Mouse (Mus musculus): ENCODE measurements around the gene Irak2. TPM values are rescaled to one million over a fixed set of nuclear protein-coding genes. Genes with fewer than 3 reads are reported as not detected.

Gene Irak2
- polyA plus RNA-seq (2015; fragmentation: Nextera tagmentation; extraction: Ambion mirVana) = 0.99 and 1.3 TPM in 2 replicates

GRCm38 (mm10) chr6:113638302-113639040 lies at the start of gene Irak2:
Gene Irak2 (plus strand): TSS chr6:113638467.
- Histone ChIP-seq H3K36me3 (peaks cover 7% of the 10 kb centered on the region), H3K4me3 (replicated peaks) (peak within 1 kb of the TSS; percentile 45)
- 10% methylated on average over 37 of the region's 37 CpGs for WGBS

GRCm38 (mm10) chr6:113592637-113593036 lies 45.6 kb upstream of the Irak2 start:
- 92% methylated on average over 2 of the region's 2 CpGs for WGBS

More at GRCm38 (mm10) chr6:113638302-113639040, at the start of gene Irak2:
- Histone ChIP-seq H3K4me1 (replicated peaks) (0 out of 2 replicates have a peak, but pooled peaks cover 2% of the 10 kb centered on the region), H3K9ac (replicated peaks) (peak within 1 kb of the TSS; percentile 67), H3K27ac (no peak within 1 kb of the TSS), H3K4me2 (replicated peaks) (peak within 1 kb of the TSS; percentile 65), H3K27me3 (no peaks in the 10 kb centered on the region), H3K9me3 (no peaks in the 10 kb centered on the region)
- ATAC-seq = peak; percentile 95

GRCm38 (mm10) chr6:113597945-113598344 lies 40.3 kb upstream of the Irak2 start:
- H3K36me3 ChIP-seq = no peaks in the 10 kb centered on the region
- no peak overlapping the region for H3K9ac ChIP-seq (replicated peaks)
- no peak overlapping the region for H3K4me3 ChIP-seq (replicated peaks)
- H3K4me1 ChIP-seq (replicated peaks) = peaks cover 5% of the 10 kb centered on the region
- H3K27me3 ChIP-seq = no peaks in the 10 kb centered on the region
- ATAC-seq = no peak
- no peak overlapping the region for H3K27ac ChIP-seq
- no peak overlapping the region for H3K4me2 ChIP-seq (replicated peaks)
- WGBS = 88% methylated on average over 4 of the region's 4 CpGs
- H3K9me3 ChIP-seq = no peaks in the 10 kb centered on the region

More at GRCm38 (mm10) chr6:113592637-113593036, 45.6 kb upstream of the Irak2 start:
- H3K27ac ChIP-seq = no peak overlapping the region
- no peaks in the 10 kb centered on the region for H3K36me3 ChIP-seq
- no peak overlapping the region for H3K4me2 ChIP-seq (replicated peaks)
- no peak overlapping the region for H3K4me3 ChIP-seq (replicated peaks)
- no peak for ATAC-seq
- no peak overlapping the region for H3K9ac ChIP-seq (replicated peaks)
- no peaks in the 10 kb centered on the region for H3K27me3 ChIP-seq
- no peaks in the 10 kb centered on the region for H3K4me1 ChIP-seq (replicated peaks)
- H3K9me3 ChIP-seq = no peaks in the 10 kb centered on the region

GRCm38 (mm10) chr6:113599833-113600232 lies 38.4 kb upstream of the Irak2 start:
- H3K9me3 ChIP-seq = no peaks in the 10 kb centered on the region
- H3K4me2 ChIP-seq (replicated peaks) = no peak overlapping the region
- WGBS = 77% methylated on average over 5 of the region's 5 CpGs
- no peak overlapping the region for H3K27ac ChIP-seq
- no peak overlapping the region for H3K4me3 ChIP-seq (replicated peaks)
- H3K9ac ChIP-seq (replicated peaks) = no peak overlapping the region
- no peaks in the 10 kb centered on the region for H3K27me3 ChIP-seq
- H3K36me3 ChIP-seq = no peaks in the 10 kb centered on the region
- H3K4me1 ChIP-seq (replicated peaks) = peaks cover 5% of the 10 kb centered on the region
- ATAC-seq = no peak

GRCm38 (mm10) chr6:113600543-113601139 lies 37.6 kb upstream of the Irak2 start, which contains the start of gene Fancd2os:
Gene Fancd2os (minus strand): TSS chr6:113600715.
- H3K4me2 ChIP-seq (replicated peaks) = 0 out of 2 replicates have a peak within 1 kb of the TSS, but pooled peaks have one; percentile 5
- H3K4me3 ChIP-seq (replicated peaks) = no peak within 1 kb of the TSS
- H3K27ac ChIP-seq = no peak within 1 kb of the TSS
- WGBS = 35% methylated on average over 23 of the region's 23 CpGs
- 0 out of 2 replicates have a peak within 1 kb of the TSS, but pooled peaks have one; percentile 11 for H3K9ac ChIP-seq (replicated peaks)
- no peaks in the 10 kb centered on the region for H3K36me3 ChIP-seq
- no peak for ATAC-seq
- H3K9me3 ChIP-seq = no peaks in the 10 kb centered on the region
- peaks cover 10% of the 10 kb centered on the region for H3K4me1 ChIP-seq (replicated peaks)
- H3K27me3 ChIP-seq = no peaks in the 10 kb centered on the region

GRCm38 (mm10) chr6:113602821-113603220 lies 35.4 kb upstream of the Irak2 start:
- Histone ChIP-seq H3K27ac (no peak overlapping the region), H3K4me2 (replicated peaks) (no peak overlapping the region), H3K4me3 (replicated peaks) (no peak overlapping the region), H3K36me3 (0 out of 2 replicates have a peak, but pooled peaks cover 4% of the 10 kb centered on the region), H3K27me3 (no peaks in the 10 kb centered on the region), H3K9me3 (no peaks in the 10 kb centered on the region), H3K9ac (replicated peaks) (no peak overlapping the region), H3K4me1 (replicated peaks) (peaks cover 25% of the 10 kb centered on the region)
- 95% methylated on average over 6 of the region's 6 CpGs for WGBS
- ATAC-seq = no peak

- no peak for ATAC-seq
- H3K27me3 ChIP-seq = no peaks in the 10 kb centered on the region
- WGBS = 54% methylated on average over 12 of the region's 12 CpGs
These were observed 34.3 kb upstream of the Irak2 start for GRCm38 (mm10) chr6:113603993-113604392.

GRCm38 (mm10) chr6:113604432-113605223 lies 33.6 kb upstream of the Irak2 start, which contains the start of gene Brk1:
Gene Brk1 (plus strand): TSS chr6:113604772.
- Histone ChIP-seq H3K27ac (peak within 1 kb of the TSS; percentile 68), H3K9me3 (no peaks in the 10 kb centered on the region), H3K4me2 (replicated peaks) (peak within 1 kb of the TSS; percentile 85), H3K4me1 (replicated peaks) (peaks cover 25% of the 10 kb centered on the region), H3K36me3 (0 out of 2 replicates have a peak, but pooled peaks cover 4% of the 10 kb centered on the region), H3K4me3 (replicated peaks) (peak within 1 kb of the TSS; percentile 89), H3K9ac (replicated peaks) (peak within 1 kb of the TSS; percentile 92), H3K27me3 (no peaks in the 10 kb centered on the region)
- WGBS = under 1% methylated on average over 64 of the region's 65 CpGs
- ATAC-seq = peak; percentile 94

More at GRCm38 (mm10) chr6:113603993-113604392, 34.3 kb upstream of the Irak2 start:
- Histone ChIP-seq H3K4me1 (replicated peaks) (peaks cover 25% of the 10 kb centered on the region), H3K4me3 (replicated peaks) (peak overlapping the region; percentile 89), H3K4me2 (replicated peaks) (peak overlapping the region; percentile 85), H3K9ac (replicated peaks) (peak overlapping the region; percentile 92), H3K9me3 (no peaks in the 10 kb centered on the region), H3K27ac (peak overlapping the region; percentile 53; the same call in 1 of the 2 replicates), H3K36me3 (0 out of 2 replicates have a peak, but pooled peaks cover 4% of the 10 kb centered on the region)

GRCm38 (mm10) chr6:113605224-113605545 lies 33.1 kb upstream of the Irak2 start:
- peak overlapping the region; percentile 89 for H3K4me3 ChIP-seq (replicated peaks)
- peak overlapping the region; percentile 68 for H3K27ac ChIP-seq
- peak overlapping the region; percentile 85 for H3K4me2 ChIP-seq (replicated peaks)
- H3K9ac ChIP-seq (replicated peaks) = peak overlapping the region; percentile 92
- no peaks in the 10 kb centered on the region for H3K9me3 ChIP-seq
- peaks cover 24% of the 10 kb centered on the region for H3K4me1 ChIP-seq (replicated peaks)
- WGBS = 3% methylated on average over 10 of the region's 10 CpGs
- H3K36me3 ChIP-seq = peaks cover 5% of the 10 kb centered on the region; the same call in 1 of the 2 replicates
- H3K27me3 ChIP-seq = no peaks in the 10 kb centered on the region
- ATAC-seq = peak; percentile 19; the same call in 1 of the 2 replicates

GRCm38 (mm10) chr6:113608871-113609270 lies 29.4 kb upstream of the Irak2 start:
- Histone ChIP-seq H3K9me3 (no peaks in the 10 kb centered on the region), H3K4me1 (replicated peaks) (peaks cover 20% of the 10 kb centered on the region), H3K27ac (no peak overlapping the region), H3K36me3 (peaks cover 18% of the 10 kb centered on the region), H3K9ac (replicated peaks) (no peak overlapping the region), H3K4me3 (replicated peaks) (no peak overlapping the region), H3K4me2 (replicated peaks) (no peak overlapping the region), H3K27me3 (no peaks in the 10 kb centered on the region)
- ATAC-seq = no peak
- WGBS = 89% methylated on average over 6 of the region's 6 CpGs

GRCm38 (mm10) chr6:113609293-113609692 lies 29.0 kb upstream of the Irak2 start:
- 94% methylated on average over 7 of the region's 7 CpGs for WGBS
- Histone ChIP-seq H3K27ac (no peak overlapping the region), H3K36me3 (peaks cover 23% of the 10 kb centered on the region), H3K27me3 (no peaks in the 10 kb centered on the region), H3K4me3 (replicated peaks) (no peak overlapping the region), H3K4me1 (replicated peaks) (peaks cover 20% of the 10 kb centered on the region), H3K9me3 (no peaks in the 10 kb centered on the region), H3K4me2 (replicated peaks) (no peak overlapping the region), H3K9ac (replicated peaks) (no peak overlapping the region)
- no peak for ATAC-seq

Data from midbrain, embryonic 13.5 days (tissue).